Mouse (Mus musculus) olfactory bulb, adult 2 months (tissue): ENCODE data around the gene Prkcd.

Experiments used
- CTCF ChIP-seq: fragments of 200-500 bp; IDR thresholded peaks from 2 replicates; pipeline ENCODE4 v1.5.1; 2012; ENCODE audit warnings: low read depth, mild to moderate bottlenecking, low read length, moderate library complexity; ENCODE audit not compliant: insufficient read depth
- POLR2A ChIP-seq: fragments of 200-500 bp; IDR thresholded peaks from 2 replicates; pipeline ENCODE4 v1.6.1; 2012; ENCODE audit warnings: mild to moderate bottlenecking, low read depth, low read length, moderate library complexity; ENCODE audit not compliant: insufficient read depth

DNA sequence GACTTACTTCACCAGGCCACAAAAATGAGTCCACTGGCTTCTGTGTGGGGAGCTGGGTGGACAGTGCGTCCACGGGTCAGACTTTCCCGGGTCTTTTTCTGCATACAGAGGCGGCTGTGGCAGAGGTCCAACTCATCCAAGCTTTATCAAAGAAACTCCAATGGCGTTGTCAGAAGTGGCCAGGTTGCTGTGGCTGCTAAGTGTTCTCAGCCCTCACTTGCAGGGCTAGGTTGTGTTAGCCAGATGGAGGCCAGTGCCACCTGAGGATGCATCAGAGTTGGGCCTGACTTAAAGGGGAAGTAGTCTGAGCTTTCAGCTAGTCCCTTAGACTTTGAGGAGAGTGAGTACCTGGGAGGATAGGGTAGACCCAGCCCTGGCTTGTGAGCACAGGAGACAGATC is 74.5 kb downstream of the Prkcd start:
- TF ChIP-seq CTCF (no peak), POLR2A (no peak)
